In the genomic region with DNA sequence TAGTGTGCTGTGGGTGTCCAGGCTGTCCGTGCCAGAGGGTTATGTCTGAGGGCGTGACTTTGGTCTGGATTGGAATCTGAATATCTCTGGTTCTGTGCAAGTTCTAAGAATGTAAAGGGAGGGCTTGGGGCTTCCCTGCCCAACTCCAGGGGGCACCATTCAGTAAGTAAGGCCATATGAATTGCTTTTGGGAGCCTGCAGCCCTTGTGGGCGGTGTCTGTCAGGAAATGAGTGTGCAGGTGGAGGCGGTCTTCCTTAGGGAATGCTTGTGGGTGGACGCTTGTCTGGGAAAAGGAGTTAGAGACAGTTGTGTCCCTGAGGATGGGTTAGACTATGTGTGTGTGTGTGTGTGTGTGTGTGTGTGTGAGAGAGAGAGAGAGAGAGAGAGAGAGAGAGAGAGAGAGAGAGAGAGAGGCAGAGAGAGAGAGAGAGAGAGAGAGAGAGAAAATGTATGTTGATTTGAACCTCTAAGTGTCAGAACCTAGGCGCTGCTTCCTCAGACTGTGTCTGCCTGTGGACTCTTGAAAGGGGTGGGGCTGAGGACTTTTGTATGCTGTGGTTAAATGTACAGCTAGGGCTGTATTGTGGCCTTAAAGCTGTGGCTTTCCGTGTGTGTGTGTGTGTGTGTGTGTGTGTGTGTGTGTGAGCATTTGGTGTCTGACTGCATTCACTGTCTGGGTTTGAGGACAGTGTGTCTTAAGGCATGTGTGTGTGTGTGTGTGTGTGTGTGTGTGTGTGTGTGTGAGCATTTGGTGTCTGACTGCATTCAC, we compare ENCODE assay signal across 8 mouse cellular contexts. TPM values are rescaled to one million over a fixed set of nuclear protein-coding genes. Genes with fewer than 3 reads are reported as not detected.
A peak's percentile ranks its signal among the peaks of the same experiment; 100 is the strongest.
DNase-seq lines count a peak whose midpoint lies in the region; ATAC-seq and TF ChIP-seq lines count a peak whose summit lies in the region.
"Not testable (repeated sequence)": the region's sequence is repeated elsewhere in the genome, so short reads cannot be mapped to it uniquely, and the experiment has no call there.
"Had no signal": no experiment of that assay in that cellular context is flagged by ENCODE, and none has a peak within 500 bp of the region (broad histone marks: within the 10 kb centered on the region; RNA-seq: fewer than 3 reads in every experiment).

No protein-coding gene starts in this region.

- not testable (repeated sequence) for H3K36me3 ChIP-seq in embryonic facial prominence, embryonic 14.5 days (ENCODE audit: control insufficient read depth, insufficient read depth, low read length); intestine, postnatal 0 days (ENCODE audit: control insufficient read depth, insufficient read depth); liver, embryonic 16.5 days (ENCODE audit: control insufficient read depth, insufficient read depth); midbrain, postnatal 0 days (ENCODE audit: insufficient read depth, low read length)

- WGBS in embryonic facial prominence, embryonic 14.5 days: 55% methylated on average over 7 of the region's 7 CpGs
- WGBS in intestine, postnatal 0 days: 47% methylated on average over 7 of the region's 7 CpGs
- WGBS in liver, embryonic 16.5 days (ENCODE audit: insufficient replicate concordance): 55% methylated on average over 7 of the region's 7 CpGs
- 54% methylated on average over 7 of the region's 7 CpGs for WGBS in midbrain, postnatal 0 days

- H3K4me3 ChIP-seq in embryonic facial prominence, embryonic 14.5 days (ENCODE audit: low read depth, low read length); intestine, postnatal 0 days (ENCODE audit: low read depth, low read length); liver, embryonic 16.5 days (ENCODE audit: low read depth, low read length); midbrain, postnatal 0 days (ENCODE audit: low read depth, low read length): not testable (repeated sequence)

- not testable (repeated sequence) for H3K27me3 ChIP-seq in embryonic facial prominence, embryonic 14.5 days (replicated peaks; ENCODE audit: control insufficient read depth, insufficient read depth, low read length); intestine, postnatal 0 days (replicated peaks; ENCODE audit: control insufficient read depth, insufficient read depth, low read length); liver, embryonic 16.5 days (ENCODE audit: control insufficient read depth, insufficient read depth, low read depth, low read length); midbrain, postnatal 0 days (ENCODE audit: insufficient read depth, low read length)

- H3K27ac ChIP-seq in embryonic facial prominence, embryonic 14.5 days (replicated peaks; ENCODE audit: low read depth, low read length); intestine, postnatal 0 days (ENCODE audit: low read depth, low read length); liver, embryonic 16.5 days (ENCODE audit: low read length): not testable (repeated sequence)
- H3K27ac ChIP-seq in midbrain, postnatal 0 days (ENCODE audit: low read depth, low read length): peak overlapping the region; percentile 77; the same call in 1 of the 2 replicates

- not testable (repeated sequence) for H3K4me2 ChIP-seq in embryonic facial prominence, embryonic 14.5 days (ENCODE audit: low read depth, low read length); liver, embryonic 16.5 days (ENCODE audit: low read depth, low read length)
- H3K4me2 ChIP-seq in intestine, postnatal 0 days (replicated peaks; ENCODE audit: low read depth): peak overlapping the region; percentile 58; the same call in 1 of the 2 replicates
- H3K4me2 ChIP-seq in midbrain, postnatal 0 days (ENCODE audit: low read depth, low read length, poor library complexity, severe bottlenecking): peak overlapping the region; percentile 82

- TF ChIP-seq CTCF in intestine, postnatal 0 days (IDR thresholded peaks at IDR 0.05; ENCODE audit: low read depth): not testable (repeated sequence)
- peak; percentile 38 for TF ChIP-seq CTCF in midbrain, postnatal 0 days (IDR thresholded peaks at IDR 0.05)

- ATAC-seq in embryonic facial prominence, embryonic 14.5 days (ENCODE audit: low read depth): peak; percentile 46; the same call in 1 of the 2 replicates
- 0 out of 2 replicates have a peak, but pooled peaks have one; percentile 20 for ATAC-seq in granulocyte monocyte progenitor cell, adult 5-6 weeks (replicated peaks; ENCODE audit: poor library complexity, severe bottlenecking)
- ATAC-seq in intestine, postnatal 0 days: peak; percentile 60
- 0 out of 2 replicates have a peak, but pooled peaks have one; percentile 31 for ATAC-seq in liver, embryonic 16.5 days (ENCODE audit: low read depth)
- not testable (repeated sequence) for ATAC-seq in midbrain, postnatal 0 days (ENCODE audit: low FRiP score)

- H3K9me3 ChIP-seq in embryonic facial prominence, embryonic 14.5 days (ENCODE audit: control insufficient read depth, low read length); intestine, postnatal 0 days (ENCODE audit: control insufficient read depth); liver, embryonic 16.5 days (replicated peaks; ENCODE audit: control insufficient read depth, low read length); midbrain, postnatal 0 days (ENCODE audit: low read length): not testable (repeated sequence)

- DNase-seq in NIH3T3 (ENCODE audit: low read depth): peak; percentile 63
- DNase-seq in embryonic facial prominence, embryonic 14.5 days (ENCODE audit: low spot score); midbrain, postnatal 0 days (ENCODE audit: low spot score): not testable (repeated sequence)
- peak; percentile 39 for DNase-seq in right cerebral cortex, postnatal 14 days

- H3K4me1 ChIP-seq in embryonic facial prominence, embryonic 14.5 days (ENCODE audit: control insufficient read depth, insufficient read depth, low read length); intestine, postnatal 0 days (replicated peaks; ENCODE audit: control insufficient read depth, insufficient read depth, low read length); liver, embryonic 16.5 days (ENCODE audit: control insufficient read depth, low read depth, low read length); midbrain, postnatal 0 days (ENCODE audit: insufficient read depth, low read length): not testable (repeated sequence)

- not testable (repeated sequence) for H3K9ac ChIP-seq in embryonic facial prominence, embryonic 14.5 days (ENCODE audit: low read depth, low read length); intestine, postnatal 0 days (ENCODE audit: low read depth, low read length); liver, embryonic 16.5 days (ENCODE audit: low read depth, low read length); midbrain, postnatal 0 days (replicated peaks; ENCODE audit: low read length, poor library complexity, severe bottlenecking)

RNA-seq across cellular contexts. Expression of gene Pde4a, which starts 30.4 kb away (rescaled TPM):
- polyA plus RNA-seq in embryonic facial prominence, embryonic 14.5 days (2014; fragmentation: Nextera tagmentation; extraction: Ambion mirVana): 6.2 and 6.9 TPM in 2 replicates
- total RNA-seq in granulocyte monocyte progenitor cell, adult 5-6 weeks (2014; fragmentation: Nextera tagmentation): 19.9 and 25.7 TPM in 2 replicates
- 3.8 and 4.1 TPM in 2 replicates for total RNA-seq in granulocyte monocyte progenitor cell, adult 5-6 weeks (2017)
- 2.8 and 3.5 TPM in 2 replicates for polyA plus RNA-seq in intestine, postnatal 0 days (2015; fragmentation: Nextera tagmentation; extraction: Ambion mirVana)
- 1.6 and 1.9 TPM in 2 replicates for polyA plus RNA-seq in liver, embryonic 16.5 days (2015; fragmentation: Nextera tagmentation; extraction: Ambion mirVana)
- 40.7 and 46.5 TPM in 2 replicates for total RNA-seq in midbrain, postnatal 0 days (2014; rRNA removed)
- polyA plus RNA-seq in midbrain, postnatal 0 days (2015; fragmentation: Nextera tagmentation; extraction: Ambion mirVana): 59.8 and 63.8 TPM in 2 replicates

RNA-seq across cellular contexts. Expression of gene Keap1, which starts 43.2 kb away (rescaled TPM):
- 43.0 and 49.6 TPM in 2 replicates for polyA plus RNA-seq in embryonic facial prominence, embryonic 14.5 days (2014; fragmentation: Nextera tagmentation; extraction: Ambion mirVana)
- total RNA-seq in granulocyte monocyte progenitor cell, adult 5-6 weeks (2014; fragmentation: Nextera tagmentation): 28.8 TPM in 2 replicates
- 31.9 and 33.5 TPM in 2 replicates for total RNA-seq in granulocyte monocyte progenitor cell, adult 5-6 weeks (2017)
- polyA plus RNA-seq in intestine, postnatal 0 days (2015; fragmentation: Nextera tagmentation; extraction: Ambion mirVana): 38.3 and 42.4 TPM in 2 replicates
- 26.2 and 27.7 TPM in 2 replicates for polyA plus RNA-seq in liver, embryonic 16.5 days (2015; fragmentation: Nextera tagmentation; extraction: Ambion mirVana)
- total RNA-seq in midbrain, postnatal 0 days (2014; rRNA removed): 72.5 and 89.7 TPM in 2 replicates
- polyA plus RNA-seq in midbrain, postnatal 0 days (2015; fragmentation: Nextera tagmentation; extraction: Ambion mirVana): 60.6 and 67.7 TPM in 2 replicates

RNA-seq across cellular contexts. Expression of gene Cdc37, which starts 46.1 kb away (rescaled TPM):
- polyA plus RNA-seq in embryonic facial prominence, embryonic 14.5 days (2014; fragmentation: Nextera tagmentation; extraction: Ambion mirVana): 259 and 298 TPM in 2 replicates
- total RNA-seq in granulocyte monocyte progenitor cell, adult 5-6 weeks (2014; fragmentation: Nextera tagmentation): 120 and 157 TPM in 2 replicates
- 285 and 306 TPM in 2 replicates for total RNA-seq in granulocyte monocyte progenitor cell, adult 5-6 weeks (2017)
- 113 and 115 TPM in 2 replicates for polyA plus RNA-seq in intestine, postnatal 0 days (2015; fragmentation: Nextera tagmentation; extraction: Ambion mirVana)
- 104 and 106 TPM in 2 replicates for polyA plus RNA-seq in liver, embryonic 16.5 days (2015; fragmentation: Nextera tagmentation; extraction: Ambion mirVana)
- 29.0 and 37.7 TPM in 2 replicates for total RNA-seq in midbrain, postnatal 0 days (2014; rRNA removed)
- 179 and 186 TPM in 2 replicates for polyA plus RNA-seq in midbrain, postnatal 0 days (2015; fragmentation: Nextera tagmentation; extraction: Ambion mirVana)

RNA-seq across cellular contexts. Expression of gene S1pr5, which starts 52.3 kb away (rescaled TPM):
- 0.96 and 1.3 TPM in 2 replicates for polyA plus RNA-seq in embryonic facial prominence, embryonic 14.5 days (2014; fragmentation: Nextera tagmentation; extraction: Ambion mirVana)
- not detected in 2 replicates for total RNA-seq in granulocyte monocyte progenitor cell, adult 5-6 weeks (2014; fragmentation: Nextera tagmentation)
- total RNA-seq in granulocyte monocyte progenitor cell, adult 5-6 weeks (2017): 0.21 and 0.56 TPM in 2 replicates
- not detected in 2 replicates for polyA plus RNA-seq in intestine, postnatal 0 days (2015; fragmentation: Nextera tagmentation; extraction: Ambion mirVana)
- 0.13 and 0.14 TPM in 2 replicates for polyA plus RNA-seq in liver, embryonic 16.5 days (2015; fragmentation: Nextera tagmentation; extraction: Ambion mirVana)
- 4.2 and 5.2 TPM in 2 replicates for total RNA-seq in midbrain, postnatal 0 days (2014; rRNA removed)
- polyA plus RNA-seq in midbrain, postnatal 0 days (2015; fragmentation: Nextera tagmentation; extraction: Ambion mirVana): 2.7 and 2.9 TPM in 2 replicates
- total RNA-seq: CH12.LX had no signal
